Mouse (Mus musculus) cerebellum, adult 18-20 months (tissue): Measurements from ENCODE around the gene Ptcd2.
A peak's percentile ranks its signal among the peaks of the same experiment; 100 is the strongest.
"Not testable (repeated sequence)": the region's sequence is repeated elsewhere in the genome, so short reads cannot be mapped to it uniquely, and the experiment has no call there.

Experiments
- DNase-seq, 2 experiments: peaks; one replicate each; pipeline ENCODE4 v3.0.0; 2021

Ptcd2 gene

GRCm38 (mm10) chr13:99355072-99355471, 10.6 kb upstream of the Ptcd2 start:
- DNase-seq = no peak

GRCm38 (mm10) chr13:99353490-99353851, 9.0 kb upstream of the Ptcd2 start:
- peak in 1 of 2 experiments; percentile 22 for DNase-seq

DNA sequence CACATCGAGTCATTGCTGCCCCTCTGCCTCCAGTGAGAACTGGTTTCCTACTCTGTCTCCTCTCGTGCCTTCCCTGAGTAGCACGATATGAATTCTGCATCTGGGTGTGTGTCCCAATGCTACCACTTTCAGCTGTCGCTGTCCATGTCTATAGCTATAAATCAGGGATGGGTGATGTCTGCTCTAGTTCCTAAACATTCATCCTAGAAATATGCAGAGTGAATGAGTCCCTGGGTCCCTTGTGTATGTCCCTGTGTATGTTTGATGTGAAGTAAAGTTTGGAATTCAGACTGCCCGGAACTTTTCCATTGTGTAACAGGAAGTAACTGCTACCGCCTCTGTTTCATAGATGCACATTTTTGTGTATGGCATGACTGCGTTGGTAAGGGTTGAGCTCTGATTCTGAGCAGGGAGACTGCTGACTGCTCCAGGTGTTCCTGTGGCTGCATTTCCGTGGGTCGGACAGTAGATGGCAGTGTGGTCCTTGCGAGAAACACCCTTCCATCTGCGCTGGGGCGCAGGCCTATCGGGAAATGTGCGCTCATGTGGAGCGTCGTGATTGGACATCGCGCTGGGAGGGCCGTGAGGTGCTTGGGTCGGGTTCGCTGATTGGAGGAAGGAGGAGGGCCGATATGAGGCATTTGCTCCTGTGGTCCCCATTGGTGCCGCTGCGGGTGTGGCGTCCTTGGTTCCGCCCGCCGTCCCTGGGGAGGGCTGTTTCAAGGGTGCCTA, 8.4 kb upstream of the Ptcd2 start:
- peak; percentile 94 to 97 for DNase-seq

DNA sequence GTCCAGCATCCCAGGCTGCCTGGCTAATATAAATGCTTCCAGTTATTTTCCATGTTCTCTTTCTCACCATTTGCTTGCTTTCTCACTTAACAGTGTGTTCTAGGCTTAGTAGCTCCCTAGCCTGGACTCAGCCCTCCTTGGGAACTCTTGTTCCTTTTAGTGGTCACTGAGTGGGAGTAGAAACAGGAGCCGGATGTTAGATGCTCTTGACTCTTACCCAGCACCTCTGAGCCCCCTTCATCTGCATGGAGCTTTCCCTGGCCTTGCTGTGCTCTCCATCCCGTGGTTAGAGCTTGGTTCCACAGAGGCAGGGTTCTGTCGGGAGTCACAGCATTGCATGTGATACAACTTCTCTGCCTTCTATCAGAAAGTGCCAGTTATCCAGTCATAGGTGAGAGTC, 7.1 kb upstream of the Ptcd2 start:
- DNase-seq = no peak

DNA sequence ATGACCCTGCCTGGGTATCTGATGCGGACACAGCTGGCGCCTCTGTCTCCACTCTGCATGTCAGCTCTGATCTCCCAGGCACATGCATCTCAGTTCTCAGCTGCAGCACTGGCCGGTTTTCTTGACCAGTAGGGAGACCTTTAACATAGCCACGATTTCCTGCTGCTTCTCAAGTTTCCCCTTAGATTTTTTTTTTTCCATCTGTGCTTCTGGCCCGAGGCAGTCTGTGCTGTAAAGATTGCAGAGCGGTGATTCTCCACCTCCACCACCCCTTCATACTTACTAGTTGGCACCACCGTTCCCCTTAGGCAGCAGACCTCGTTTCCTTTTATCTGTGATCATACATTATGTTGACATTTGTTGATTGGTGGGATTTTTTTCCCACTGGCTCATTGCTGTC, 6.7 kb upstream of the Ptcd2 start:
- no peak for DNase-seq

DNA sequence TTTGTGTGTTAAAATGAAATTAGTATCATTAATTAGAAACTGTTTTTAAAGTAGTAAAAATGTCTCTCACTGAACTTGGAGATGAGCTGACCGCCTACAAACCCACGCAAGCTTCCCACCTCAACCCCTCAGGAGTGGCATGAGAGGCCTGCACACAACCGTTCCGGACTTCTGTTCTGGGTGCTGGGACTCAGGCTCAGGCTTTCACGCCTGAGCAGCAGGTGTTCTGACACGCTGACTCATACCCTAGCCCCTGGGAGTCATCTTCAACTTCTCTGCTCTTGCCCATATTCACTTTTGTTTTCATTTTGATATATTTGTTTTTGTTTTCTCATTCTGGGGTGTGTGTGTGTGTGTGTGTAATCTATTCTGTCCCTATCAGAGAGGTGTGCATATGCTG, 5.5 kb upstream of the Ptcd2 start:
- DNase-seq = no peak

DNA sequence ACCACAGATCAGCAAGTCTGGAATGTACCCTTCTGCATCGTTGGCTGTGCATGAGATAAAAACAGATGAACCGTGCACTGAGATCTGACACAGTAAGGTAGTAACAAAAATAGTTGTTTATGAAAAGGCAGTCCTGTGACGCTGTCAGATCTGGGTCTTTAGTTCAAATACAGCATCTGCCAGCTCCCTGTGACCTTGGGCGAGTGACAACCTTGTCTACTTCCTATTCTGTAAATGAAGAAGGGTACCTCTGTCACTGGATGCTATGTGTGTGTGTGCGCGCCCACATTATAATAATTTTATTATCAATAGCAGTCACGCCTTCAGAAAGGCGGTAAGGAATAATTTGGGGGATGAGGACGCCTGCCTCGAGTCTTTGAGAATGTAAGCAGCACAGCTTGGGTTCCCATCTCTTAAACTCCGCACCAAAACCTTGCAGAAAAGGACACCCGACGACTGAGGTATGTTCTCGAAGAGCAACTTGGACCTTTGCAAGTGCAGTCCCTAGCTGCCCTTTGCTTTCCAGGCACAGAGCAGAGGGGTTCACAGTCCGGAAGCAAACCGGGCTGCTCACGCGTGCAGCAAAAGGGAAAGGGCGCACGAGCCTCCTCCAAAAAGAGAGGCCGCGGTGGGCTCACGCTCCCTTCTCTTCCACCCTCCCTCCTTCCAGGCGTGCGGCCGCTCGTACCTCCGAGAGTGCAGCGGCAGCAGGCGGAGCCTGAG, 468 bp downstream of the Ptcd2 start:
- DNase-seq = no peak

DNA sequence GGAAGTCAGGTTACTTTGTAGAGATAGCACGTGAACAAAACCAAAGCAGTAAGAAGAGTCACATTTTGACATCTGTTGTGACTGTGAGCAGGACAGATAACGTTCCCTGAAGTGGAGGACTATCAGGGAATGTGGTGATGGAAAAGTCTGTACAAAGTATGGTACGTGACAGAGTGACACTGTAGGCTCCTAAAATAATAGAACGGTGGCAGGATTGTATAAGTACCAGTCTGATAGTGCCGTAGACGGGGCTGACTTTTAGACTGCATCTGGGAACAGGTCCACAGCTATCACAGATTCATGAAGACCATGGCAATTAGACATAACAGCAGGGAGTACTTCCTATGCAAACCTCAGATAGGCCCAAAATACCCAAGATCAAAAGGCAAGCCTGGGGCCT, 3.0 kb downstream of the Ptcd2 start:
- DNase-seq = no peak

DNA sequence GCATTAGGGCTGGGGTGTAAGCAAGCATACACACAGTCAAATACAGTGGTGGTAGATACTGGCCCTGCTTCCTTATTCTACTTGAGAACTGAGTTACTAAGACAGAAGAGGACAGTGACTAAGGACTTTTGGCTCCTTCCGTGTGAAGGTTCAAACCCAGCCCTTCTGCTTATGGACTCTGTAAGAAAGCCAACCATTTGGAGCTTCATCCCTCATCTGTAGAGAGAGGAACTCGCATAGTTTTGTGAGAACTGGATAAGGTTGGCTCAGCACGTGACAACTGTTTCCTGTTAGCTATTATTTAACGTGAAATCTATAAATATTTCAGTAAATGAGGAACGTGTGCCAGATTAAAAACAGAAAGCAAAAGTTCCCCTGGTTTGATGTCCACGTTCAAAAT, 7.0 kb downstream of the Ptcd2 start:
- DNase-seq = no peak

DNA sequence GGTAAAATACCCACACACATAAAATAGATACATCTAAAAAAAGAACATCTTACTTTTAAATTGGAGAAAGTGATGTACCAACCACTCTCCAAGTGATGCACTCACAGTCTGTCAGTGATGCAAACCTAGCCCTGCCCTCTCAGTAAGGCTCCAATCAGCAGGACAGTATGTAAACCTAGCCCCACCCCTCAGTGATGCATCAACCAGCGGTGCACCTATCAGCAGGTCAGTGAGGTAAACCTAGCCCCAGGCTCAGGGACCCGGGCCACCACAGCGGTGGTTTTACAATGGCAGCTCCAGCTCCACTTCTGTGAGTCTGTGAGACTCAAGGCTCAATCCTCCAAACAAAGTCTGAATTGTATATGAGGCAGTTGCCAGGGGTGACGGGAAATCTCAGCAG, 13.2 kb downstream of the Ptcd2 start:
- DNase-seq = no peak

- DNase-seq = not testable (repeated sequence)
Observed at GRCm38 (mm10) chr13:99324337-99324685, 20.2 kb downstream of the Ptcd2 start.

DNA sequence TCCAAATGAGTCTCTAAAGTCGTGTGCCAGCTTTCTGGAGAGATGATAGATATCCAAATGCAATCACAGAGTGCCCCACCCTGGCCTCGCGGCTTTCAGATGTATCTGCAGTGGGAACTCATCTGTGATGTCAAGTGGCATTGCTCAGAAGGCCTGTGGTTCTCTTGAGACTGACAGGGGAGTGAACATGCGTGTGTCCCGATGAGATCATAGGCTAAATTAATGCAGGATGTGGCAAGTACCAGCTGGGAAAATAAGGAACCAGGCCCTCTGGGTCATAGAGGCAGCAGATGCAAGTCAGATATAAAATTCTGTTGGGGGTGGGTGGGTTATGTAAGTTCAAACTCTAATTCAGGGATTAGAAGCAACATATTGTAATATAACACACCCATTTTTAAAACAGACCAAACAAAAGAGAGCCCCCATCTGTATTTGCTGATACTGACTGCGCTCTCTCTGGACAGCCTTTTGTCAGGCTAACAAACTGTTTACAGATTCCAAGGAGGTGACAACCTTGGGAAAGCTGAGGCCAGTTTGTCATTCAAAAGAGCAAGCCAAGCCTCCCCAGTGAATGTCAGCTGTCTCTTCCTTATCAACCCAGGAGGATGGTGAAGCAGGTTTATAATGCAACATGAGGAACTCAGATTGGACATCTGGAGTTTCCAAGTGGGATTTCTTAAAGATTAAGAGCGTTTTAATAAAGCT, 20.7 kb downstream of the Ptcd2 start:
- no peak for DNase-seq

DNA sequence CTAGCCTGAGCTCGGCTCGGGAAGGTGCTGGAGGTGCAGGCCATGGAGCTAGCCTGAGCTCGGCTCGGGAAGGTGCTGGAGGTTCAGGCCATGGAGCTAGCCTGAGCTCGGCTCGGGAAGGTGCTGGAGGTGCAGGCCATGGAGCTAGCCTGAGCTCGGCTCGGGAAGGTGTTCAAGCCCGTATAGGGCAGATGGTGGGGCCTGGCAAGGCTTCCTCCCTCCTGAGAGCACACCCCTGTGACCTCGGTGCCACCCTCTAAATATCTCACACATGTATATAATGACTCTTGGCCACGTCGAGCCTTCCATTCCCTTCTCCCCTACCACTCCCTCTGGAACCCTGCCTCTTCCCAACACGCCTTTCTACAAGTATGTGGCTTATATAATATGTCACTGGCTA, 21.6 kb downstream of the Ptcd2 start:
- not testable (repeated sequence) for DNase-seq

DNA sequence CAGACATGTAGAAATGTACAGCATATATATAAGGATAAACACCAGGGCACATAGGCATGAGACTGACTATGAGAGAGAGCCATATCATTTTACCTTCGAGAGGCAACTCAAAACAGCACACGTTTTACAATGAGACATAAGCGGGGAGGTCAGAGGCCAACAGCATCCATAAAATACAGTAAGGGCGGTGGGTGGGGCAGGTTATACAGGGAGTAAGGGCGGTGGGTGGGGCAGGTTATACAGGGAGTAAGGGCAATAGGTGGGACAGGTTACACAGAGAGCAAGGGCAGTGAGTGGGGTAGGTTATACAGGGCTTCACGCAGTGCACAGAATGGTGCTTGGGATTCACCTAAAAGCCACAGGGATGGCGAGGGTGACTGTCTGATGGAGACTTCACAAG, 24.1 kb downstream of the Ptcd2 start:
- no peak for DNase-seq

GRCm38 (mm10) chr13:99317058-99317457, 27.4 kb downstream of the Ptcd2 start:
- peak; percentile 31 to 35 for DNase-seq

DNA sequence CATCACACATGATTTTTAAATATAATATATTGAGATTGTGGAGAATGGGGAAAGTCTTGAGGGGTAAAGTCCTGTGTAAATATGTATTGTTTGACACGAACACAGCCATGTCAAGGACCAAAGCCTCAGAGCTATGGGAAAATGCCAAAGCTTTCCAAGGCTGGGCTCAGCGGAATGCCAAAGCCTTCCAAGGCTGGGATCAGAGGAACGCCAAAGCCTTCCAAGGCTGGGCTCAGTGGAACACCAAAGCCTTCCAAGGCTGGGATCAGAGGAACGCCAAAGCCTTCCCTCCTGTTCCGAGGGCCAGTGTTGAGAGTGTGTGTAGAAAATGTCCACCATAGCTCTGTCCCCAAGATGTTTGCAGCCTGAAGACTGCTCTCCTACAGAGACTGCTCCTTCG, 28.1 kb downstream of the Ptcd2 start:
- no peak for DNase-seq

- no peak for DNase-seq
Observed at GRCm38 (mm10) chr13:99314657-99315181, 29.8 kb downstream of the Ptcd2 start.

DNA sequence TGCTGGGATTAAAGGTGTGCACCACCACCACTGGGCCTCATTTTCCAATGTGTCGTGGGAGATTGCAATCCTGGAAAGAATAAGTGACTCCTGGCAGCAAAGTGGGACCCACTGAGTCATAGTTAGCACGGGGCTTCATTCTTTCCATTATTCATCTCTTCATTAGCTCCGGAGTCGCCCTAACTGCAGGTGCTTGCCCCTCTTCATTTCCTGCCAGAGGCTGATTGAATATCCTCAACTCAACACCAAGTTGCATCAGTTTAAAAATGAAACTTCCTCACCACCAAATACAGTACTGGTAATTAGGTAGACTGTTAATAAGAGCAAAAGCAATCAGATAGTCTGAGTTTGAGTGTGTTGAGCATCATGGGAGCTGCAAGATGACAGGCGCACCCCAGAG, 30.4 kb downstream of the Ptcd2 start:
- no peak for DNase-seq

DNA sequence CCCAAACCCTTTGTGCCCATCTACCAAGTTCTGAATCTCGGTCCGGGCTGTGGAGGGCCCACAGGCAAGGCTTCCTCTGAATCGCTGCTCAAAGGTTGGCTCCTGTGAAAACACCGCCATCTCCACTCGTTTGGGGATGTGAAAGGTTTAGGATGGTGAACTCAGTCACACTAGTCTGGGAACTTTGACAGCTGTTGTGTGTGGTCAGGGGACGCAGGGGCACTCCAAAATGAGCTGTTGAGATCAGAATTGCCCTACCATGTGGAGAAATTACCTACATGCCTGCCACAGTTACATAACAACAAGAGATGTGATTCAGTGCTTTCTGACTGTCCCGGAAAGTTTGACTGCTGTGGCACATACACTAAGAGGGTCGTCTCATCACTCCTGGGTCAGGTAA, 36.1 kb downstream of the Ptcd2 start:
- DNase-seq = no peak

DNA sequence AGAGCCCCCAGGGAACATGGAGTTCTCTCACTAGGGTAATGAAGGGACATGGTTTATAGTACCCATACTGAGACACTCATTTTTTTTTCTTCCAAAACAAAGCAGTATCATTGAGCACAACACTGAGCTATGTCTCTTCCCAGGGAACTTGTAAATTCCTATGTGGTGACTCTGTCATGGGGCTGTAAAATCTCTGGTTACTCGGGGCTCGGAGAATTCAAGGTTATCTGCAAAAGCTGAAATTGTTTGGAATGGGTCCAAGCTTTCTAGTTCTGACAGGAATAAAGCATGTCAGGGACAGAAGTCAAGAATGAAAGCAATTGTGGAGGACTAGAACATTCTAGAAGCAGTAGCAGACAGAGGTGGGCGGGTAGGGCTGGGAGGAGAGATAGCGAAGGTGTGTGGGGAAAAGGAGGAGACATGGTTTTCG, 36.6 kb downstream of the Ptcd2 start:
- no peak for DNase-seq

GRCm38 (mm10) chr13:99306164-99306563, 38.3 kb downstream of the Ptcd2 start:
- DNase-seq = no peak

- no peak for DNase-seq
Observed at GRCm38 (mm10) chr13:99305186-99305585, 39.3 kb downstream of the Ptcd2 start.

- no peak for DNase-seq
Observed at GRCm38 (mm10) chr13:99304365-99304764, 40.1 kb downstream of the Ptcd2 start.

- DNase-seq = no peak
Observed at GRCm38 (mm10) chr13:99303846-99304245, 40.7 kb downstream of the Ptcd2 start.
